Mouse (Mus musculus) liver, embryonic 14 days (tissue): ENCODE measurements around the gene Zpbp. TPM values are rescaled to one million over a fixed set of nuclear protein-coding genes. Genes with fewer than 3 reads are reported as not detected.

Experiments used
- polyA plus RNA-seq: library from polyadenylated mRNA; depleted of rRNA; stranded (reverse); fragments of >200 nt; gene quantifications from 2 replicates; pipeline ENCODE4 v1.2.3, GENCODE M21; 2012; rRNA removed

Zpbp gene
- polyA plus RNA-seq = 0.07 TPM in 2 replicates

DNA sequence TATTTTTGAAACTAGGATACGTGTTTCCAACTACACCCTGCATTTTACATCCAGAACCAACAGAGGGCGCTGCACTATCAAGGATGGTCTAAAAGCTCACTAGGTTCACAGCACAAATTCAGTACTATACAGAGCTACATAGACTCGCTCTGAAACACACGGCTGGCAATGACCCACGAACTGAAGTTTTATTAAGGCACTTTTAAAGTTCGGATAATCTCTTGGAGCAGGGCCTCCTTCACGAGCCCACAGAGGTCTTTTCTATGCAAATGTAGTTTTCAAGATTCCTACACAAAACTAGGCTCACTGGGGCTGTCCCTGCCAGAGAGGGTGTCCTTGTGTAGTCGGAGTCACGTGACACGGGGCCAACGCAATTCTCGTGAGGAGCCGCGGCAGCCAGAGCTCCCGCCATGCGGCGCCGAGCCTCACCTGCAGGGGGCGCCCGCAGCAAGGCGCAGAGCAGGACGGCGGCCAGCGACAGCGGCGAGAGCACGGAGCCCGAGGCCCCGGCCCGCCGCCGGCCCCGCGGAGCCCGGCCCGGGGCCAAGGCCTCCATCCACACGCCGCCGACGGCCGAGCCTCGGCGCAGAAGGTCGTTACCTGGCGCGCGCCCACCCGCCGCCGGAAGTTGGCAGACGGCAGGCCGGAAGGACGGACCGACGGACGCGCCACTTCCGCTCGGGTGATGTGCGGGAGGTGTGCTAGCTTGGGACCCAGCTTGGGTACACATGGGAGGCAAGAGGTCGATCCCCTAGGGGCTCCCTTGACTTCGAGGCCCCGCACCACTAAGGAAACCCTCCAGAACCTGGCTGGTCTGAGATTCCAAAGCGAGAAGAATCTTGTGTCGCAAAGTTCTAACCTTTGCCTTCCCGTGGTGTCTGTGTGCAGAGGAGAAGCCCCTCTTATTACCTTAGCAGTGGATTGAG lies at the start of gene Zpbp, which contains the start of gene Spata48:
TSS of gene Zpbp (minus strand) at position 774 of the 926 bp plus-strand sequence.
TSS of gene Spata48 (plus strand) at position 460 of the 926 bp plus-strand sequence.

Other genes starting within 250 kb of the Zpbp start
- gene Spata48, start 314 bp downstream of the Zpbp start, polyA plus RNA-seq = 0.11 and 0.12 TPM in 2 replicates
- not detected in 2 replicates for gene 4930512M02Rik, start 165.4 kb upstream of the Zpbp start, polyA plus RNA-seq
- gene Ikzf1, start 222.6 kb upstream of the Zpbp start, polyA plus RNA-seq = 56.5 and 69.8 TPM in 2 replicates